In genomic region chr13:21159475-21159819, GRCm38 (mm10) we compare ENCODE assay signal across 8 mouse cellular contexts. TPM values are rescaled to one million over a fixed set of nuclear protein-coding genes. Genes with fewer than 3 reads are reported as not detected.
DNase-seq lines count a peak whose midpoint lies in the region; ATAC-seq lines count a peak whose summit lies in the region.

No protein-coding gene starts in this region.

- H3K27ac ChIP-seq in hindbrain, embryonic 15.5 days (replicated peaks) = no peak overlapping the region

- H3K4me2 ChIP-seq in hindbrain, embryonic 15.5 days = peak overlapping the region; percentile 96

- peaks cover 9% of the 10 kb centered on the region; the same call in 1 of the 2 replicates for H3K4me1 ChIP-seq in hindbrain, embryonic 15.5 days (replicated peaks)

- peak; percentile 58 for DNase-seq in embryo, embryonic 10.5 days (ENCODE audit: low spot score)
- DNase-seq in embryo, embryonic 11 days = no peak
- peak; percentile 43 for DNase-seq in 416B (ENCODE audit: low read depth)
- peak; percentile 10 to 28 for DNase-seq in cerebellum, postnatal 36 days
- DNase-seq in layer of hippocampus, postnatal 36 days = no peak
- DNase-seq in right cerebral cortex, postnatal 36 days (ENCODE audit: low spot score in 2 of 2) = no peak

- H3K27me3 ChIP-seq in hindbrain, embryonic 15.5 days = 0 out of 2 replicates have a peak, but pooled peaks cover 6% of the 10 kb centered on the region

- peak overlapping the region; percentile 69 for H3K4me3 ChIP-seq in hindbrain, embryonic 15.5 days

- WGBS in hindbrain, embryonic 15.5 days = under 1% methylated on average over 15 of the region's 15 CpGs

- H3K9me3 ChIP-seq in hindbrain, embryonic 15.5 days = no peaks in the 10 kb centered on the region

- ATAC-seq in hindbrain, embryonic 15.5 days (ENCODE audit: low FRiP score, low read depth) = no peak
- peak; percentile 57; the same call in 1 of the 2 replicates for ATAC-seq in megakaryocyte-erythroid progenitor cell, adult 5-6 weeks (replicated peaks; ENCODE audit: low FRiP score, low TSS enrichment, poor library complexity, severe bottlenecking)

- H3K9ac ChIP-seq in hindbrain, embryonic 15.5 days = peak overlapping the region; percentile 57

- no peaks in the 10 kb centered on the region for H3K36me3 ChIP-seq in hindbrain, embryonic 15.5 days

RNA-seq across cellular contexts. Expression of gene Olfr1368, which starts 13.8 kb away (rescaled TPM):
- not detected in 2 replicates for polyA plus RNA-seq in hindbrain, embryonic 15.5 days (2015; fragmentation: Nextera tagmentation; extraction: Ambion mirVana)
- total RNA-seq in megakaryocyte-erythroid progenitor cell, adult 5-6 weeks (2014; fragmentation: Nextera tagmentation) = not detected in 2 replicates
- not detected in 2 replicates for total RNA-seq in megakaryocyte-erythroid progenitor cell, adult 5-6 weeks (2017)
- total RNA-seq in layer of hippocampus, postnatal 36 days (2021) = not detected

RNA-seq across cellular contexts. Expression of gene Trim27, which starts 19.8 kb away (rescaled TPM):
- polyA plus RNA-seq in hindbrain, embryonic 15.5 days (2015; fragmentation: Nextera tagmentation; extraction: Ambion mirVana) = 84.3 and 84.8 TPM in 2 replicates
- 97.9 and 102 TPM in 2 replicates for total RNA-seq in megakaryocyte-erythroid progenitor cell, adult 5-6 weeks (2014; fragmentation: Nextera tagmentation)
- 159 and 225 TPM in 2 replicates for total RNA-seq in megakaryocyte-erythroid progenitor cell, adult 5-6 weeks (2017)
- 10 to 100 TPM; 37.3 to 41.1 TPM for total RNA-seq in layer of hippocampus, postnatal 36 days (2021)

RNA-seq across cellular contexts. Expression of gene Olfr263, which starts 30.0 kb away (rescaled TPM):
- not detected in 2 replicates for polyA plus RNA-seq in hindbrain, embryonic 15.5 days (2015; fragmentation: Nextera tagmentation; extraction: Ambion mirVana)
- total RNA-seq in megakaryocyte-erythroid progenitor cell, adult 5-6 weeks (2014; fragmentation: Nextera tagmentation) = not detected in 2 replicates
- not detected in 2 replicates for total RNA-seq in megakaryocyte-erythroid progenitor cell, adult 5-6 weeks (2017)
- total RNA-seq in layer of hippocampus, postnatal 36 days (2021) = not detected

RNA-seq across cellular contexts. Expression of gene Olfr1369-ps1, which starts 48.2 kb away (rescaled TPM):
- polyA plus RNA-seq in hindbrain, embryonic 15.5 days (2015; fragmentation: Nextera tagmentation; extraction: Ambion mirVana) = 0.05 TPM in 1 of 2 replicates, not detected in the other
- total RNA-seq in megakaryocyte-erythroid progenitor cell, adult 5-6 weeks (2014; fragmentation: Nextera tagmentation) = not detected in 2 replicates
- total RNA-seq in megakaryocyte-erythroid progenitor cell, adult 5-6 weeks (2017) = not detected in 2 replicates
- not detected for total RNA-seq in layer of hippocampus, postnatal 36 days (2021)

Comparison
In these comparisons a context has a peak if more than half of its experiments do, and no peak if none do; other contexts are left out.
1. DNase-seq: peak in embryo, embryonic 10.5 days (single experiment), 416B (single experiment) and cerebellum, postnatal 36 days (2 of 2); none in embryo, embryonic 11 days (single experiment), layer of hippocampus, postnatal 36 days (0 of 2) and right cerebral cortex, postnatal 36 days (0 of 2).